Mouse (Mus musculus) frontal cortex, postnatal 36 days (tissue): Measurements from ENCODE around the gene Try10.
"Not testable (repeated sequence)": the region's sequence is repeated elsewhere in the genome, so short reads cannot be mapped to it uniquely, and the experiment has no call there.

Experiments used
- DNase-seq, 2 experiments: peaks; one replicate each; pipeline ENCODE4 v3.0.0; 2022; ENCODE audit warnings: low spot score in 2 of 2

Try10 gene

GRCm38 (mm10) chr6:41353932-41354331, at the start of gene Try10:
Gene Try10 (plus strand): TSS chr6:41354105.
- no peak for DNase-seq

GRCm38 (mm10) chr6:41316741-41317140, 37.2 kb upstream of the Try10 start, which contains the start of gene Try5:
Gene Try5 (minus strand): TSS chr6:41316841.
- DNase-seq = not testable (repeated sequence)

GRCm38 (mm10) chr6:41373772-41374171, 19.9 kb downstream of the Try10 start:
- DNase-seq = not testable (repeated sequence)

- not testable (repeated sequence) for DNase-seq
Observed at GRCm38 (mm10) chr6:41377578-41377977, 23.7 kb downstream of the Try10 start, which contains the start of gene Prss3. Gene Prss3 (minus strand): TSS chr6:41377678.

- DNase-seq = no peak
Observed at GRCm38 (mm10) chr6:41386781-41387180, 32.9 kb downstream of the Try10 start.

GRCm38 (mm10) chr6:41391640-41392039, 37.7 kb downstream of the Try10 start:
- DNase-seq = not testable (repeated sequence)

- DNase-seq = not testable (repeated sequence)
Observed at GRCm38 (mm10) chr6:41392056-41392455, 38.2 kb downstream of the Try10 start, which contains the start of gene Gm5771. Gene Gm5771 (plus strand): TSS chr6:41392356.
